Mouse (Mus musculus) heart, embryonic 14.5 days (tissue): ENCODE measurements around the gene Gamt. TPM values are rescaled to one million over a fixed set of nuclear protein-coding genes. Genes with fewer than 3 reads are reported as not detected.

Source experiments
- ATAC-seq: fragments of 200-750 bp; cut with Nextera tagmentation; 2 replicates; pipeline ENCODE4 v1.8.0; 2017; ENCODE audit warnings: low read depth, moderate TSS enrichment; ENCODE audit not compliant: insufficient number of reproducible peaks, insufficient read depth, low FRiP score
- H3K27ac ChIP-seq, 2 experiments: fragments of 200-500 bp in 1 of 2; fragments of 300-500 bp in 1 of 2; sonication (generic) in 1 of 2; replicated peaks in 1 of 2; 2 replicates each; pipeline ENCODE4 v1.5.1; 2012 to 2014; ENCODE audit warnings: low read depth in 2 of 2, low read length in 2 of 2, control low read depth in 1 of 2, mild to moderate bottlenecking in 1 of 2, mixed read lengths in 1 of 2; ENCODE audit not compliant: control insufficient read depth in 1 of 2, insufficient read depth in 1 of 2
- H3K27me3 ChIP-seq: fragments of 300-500 bp; sonication (generic); 2 replicates; pipeline ENCODE4 v1.6.1; 2014; ENCODE audit warnings: mild to moderate bottlenecking, low read length, control low read depth; ENCODE audit not compliant: control insufficient read depth, insufficient read depth
- H3K36me3 ChIP-seq: fragments of 300-500 bp; sonication (generic); 2 replicates; pipeline ENCODE4 v1.6.1; 2014; ENCODE audit warnings: mild to moderate bottlenecking, control low read depth, low read length, mixed read lengths; ENCODE audit not compliant: control insufficient read depth, insufficient read depth
- H3K4me1 ChIP-seq, 2 experiments: fragments of 200-500 bp in 1 of 2; fragments of 300-500 bp in 1 of 2; sonication (generic) in 1 of 2; 2 replicates each; pipeline ENCODE4 v1.6.1; 2012 to 2014; ENCODE audit warnings: low read length in 2 of 2, control low read depth in 1 of 2, mixed read lengths in 1 of 2; ENCODE audit not compliant: control insufficient read depth in 2 of 2, insufficient read depth in 2 of 2
- H3K4me2 ChIP-seq: fragments of 300-500 bp; sonication (generic); 2 replicates; pipeline ENCODE4 v1.6.1; 2014; ENCODE audit warnings: mild to moderate bottlenecking, low read length
- H3K4me3 ChIP-seq, 2 experiments: fragments of 200-500 bp in 1 of 2; fragments of 300-500 bp in 1 of 2; sonication (generic) in 1 of 2; 2 replicates each; pipeline ENCODE4 v1.5.1; 2012 to 2014; ENCODE audit warnings: low read length in 2 of 2, mild to moderate bottlenecking in 2 of 2, control low read depth in 1 of 2, low read depth in 1 of 2, moderate library complexity in 1 of 2; ENCODE audit not compliant: control insufficient read depth in 1 of 2, insufficient read depth in 1 of 2
- H3K9ac ChIP-seq: fragments of 300-500 bp; sonication (generic); 2 replicates; pipeline ENCODE4 v1.6.1; 2014; ENCODE audit warnings: mild to moderate bottlenecking, low read length
- H3K9me3 ChIP-seq: fragments of 300-500 bp; sonication (generic); 2 replicates; pipeline ENCODE4 v1.6.1; 2016; ENCODE audit warnings: low read length, control low read depth; ENCODE audit not compliant: control insufficient read depth
- WGBS: fragments of 180-500 bp; shearing (Covaris S2); extraction: QIAGEN DNeasy Blood & Tissue Kit; methylation state at CpG from one replicate; pipeline ENCODE4 v1.1.7; 2014; 5-methylcytosine and 5-hydroxymethylcytosine counted together
- polyA plus RNA-seq: library from polyadenylated mRNA; unstranded; fragments of >200 nt; fragmentation: Nextera tagmentation; extraction: Ambion mirVana; gene quantifications from 2 replicates; pipeline ENCODE4 v1.2.1, GENCODE M21; 2014

Gamt gene
- polyA plus RNA-seq, 1 experiment from 2014 or later, result 61.5 TPM

GRCm38 (mm10) chr10:80299824-80300223, 39.0 kb upstream of the Gamt start:
- ATAC-seq, result no peak
- no peak overlapping the region for H3K27ac ChIP-seq
- H3K4me1 ChIP-seq, result peaks cover 12 to 20% of the 10 kb centered on the region in 2 experiments; a peak in 2 of 4 replicates
- no peaks in the 10 kb centered on the region for H3K9me3 ChIP-seq
- H3K4me3 ChIP-seq, result no peak overlapping the region
- 51% methylated on average over 10 of the region's 10 CpGs for WGBS
- no peak overlapping the region for H3K4me2 ChIP-seq
- peaks cover 3% of the 10 kb centered on the region for H3K36me3 ChIP-seq
- H3K27me3 ChIP-seq, result peaks cover 81% of the 10 kb centered on the region
- no peak overlapping the region for H3K9ac ChIP-seq

- peaks cover 13 to 22% of the 10 kb centered on the region in 2 experiments; a peak in 2 of 4 replicates for H3K4me1 ChIP-seq
- no peak overlapping the region for H3K27ac ChIP-seq
- no peak overlapping the region for H3K9ac ChIP-seq
- H3K9me3 ChIP-seq, result no peaks in the 10 kb centered on the region
- no peak for ATAC-seq
- no peak overlapping the region; a peak in 1 of 4 replicates for H3K4me3 ChIP-seq
- 15% methylated on average over 15 of the region's 15 CpGs for WGBS
- H3K4me2 ChIP-seq, result no peak overlapping the region
- H3K36me3 ChIP-seq, result peaks cover 8% of the 10 kb centered on the region
- peaks cover 76% of the 10 kb centered on the region for H3K27me3 ChIP-seq
Observed at GRCm38 (mm10) chr10:80299301-80299700, 38.5 kb upstream of the Gamt start.

GRCm38 (mm10) chr10:80298571-80299281, 37.9 kb upstream of the Gamt start:
- Histone ChIP-seq H3K27me3 (peaks cover 70% of the 10 kb centered on the region), H3K36me3 (peaks cover 14% of the 10 kb centered on the region), H3K4me1 (peaks cover 15 to 27% of the 10 kb centered on the region in 2 experiments; a peak in 2 of 4 replicates), H3K4me3 (no peak overlapping the region; a peak in 1 of 4 replicates), H3K9ac (no peak overlapping the region), H3K9me3 (no peaks in the 10 kb centered on the region), H3K4me2 (no peak overlapping the region), H3K27ac (no peak overlapping the region)
- ATAC-seq, result no peak
- 4% methylated on average over 26 of the region's 26 CpGs for WGBS

- ATAC-seq, result no peak
- WGBS, result 56% methylated on average over 8 of the region's 8 CpGs
- H3K9ac ChIP-seq, result 0 out of 2 replicates have a peak overlapping the region, but pooled peaks have one; percentile 25
- H3K4me1 ChIP-seq, result peaks cover 18 to 34% of the 10 kb centered on the region in 2 experiments; a peak in 2 of 4 replicates
- H3K4me2 ChIP-seq, result no peak overlapping the region
- peaks cover 22% of the 10 kb centered on the region for H3K36me3 ChIP-seq
- no peaks in the 10 kb centered on the region for H3K9me3 ChIP-seq
- no peak overlapping the region for H3K4me3 ChIP-seq
- peaks cover 61% of the 10 kb centered on the region for H3K27me3 ChIP-seq
- H3K27ac ChIP-seq, result no peak overlapping the region
Observed at GRCm38 (mm10) chr10:80297526-80298133, 36.8 kb upstream of the Gamt start.

GRCm38 (mm10) chr10:80296824-80297223, 36.0 kb upstream of the Gamt start:
- no peaks in the 10 kb centered on the region for H3K9me3 ChIP-seq
- H3K36me3 ChIP-seq, result peaks cover 22% of the 10 kb centered on the region
- no peak overlapping the region for H3K9ac ChIP-seq
- no peak overlapping the region; the same call in 1 of the 2 replicates for H3K4me2 ChIP-seq
- H3K27me3 ChIP-seq, result peaks cover 54% of the 10 kb centered on the region
- ATAC-seq, result no peak
- no peak overlapping the region for H3K4me3 ChIP-seq
- H3K27ac ChIP-seq, result no peak overlapping the region
- peaks cover 14 to 26% of the 10 kb centered on the region in 2 experiments; a peak in 2 of 4 replicates for H3K4me1 ChIP-seq
- 79% methylated on average over 5 of the region's 5 CpGs for WGBS

- peak within 1 kb of the TSS; percentile 44 to 53 for H3K4me3 ChIP-seq
- peak within 1 kb of the TSS; percentile 65 for H3K9ac ChIP-seq
- WGBS, result 2% methylated on average over 26 of the region's 26 CpGs
- H3K27ac ChIP-seq, result 0 out of 4 replicates have a peak within 1 kb of the TSS, but pooled peaks of 1 of the 2 experiments have one; percentile 10
- peak within 1 kb of the TSS; percentile 85 for H3K4me2 ChIP-seq
- no peaks in the 10 kb centered on the region for H3K9me3 ChIP-seq
- H3K4me1 ChIP-seq, result peaks cover 14 to 26% of the 10 kb centered on the region in 2 experiments; a peak in 2 of 4 replicates
- ATAC-seq, result peak; percentile 20
- H3K27me3 ChIP-seq, result peaks cover 44% of the 10 kb centered on the region
- H3K36me3 ChIP-seq, result peaks cover 22% of the 10 kb centered on the region
Observed at GRCm38 (mm10) chr10:80295618-80296425, 35.0 kb upstream of the Gamt start, which contains the start of gene Apc2. Gene Apc2, plus strand, starts transcription at chr10:80295977.

- Histone ChIP-seq H3K36me3 (peaks cover 22% of the 10 kb centered on the region), H3K4me2 (no peak overlapping the region), H3K27me3 (peaks cover 34% of the 10 kb centered on the region), H3K4me1 (peaks cover 14 to 26% of the 10 kb centered on the region in 2 experiments; a peak in 2 of 4 replicates), H3K4me3 (no peak overlapping the region), H3K9ac (peak overlapping the region; percentile 65; the same call in 1 of the 2 replicates), H3K9me3 (no peaks in the 10 kb centered on the region), H3K27ac (no peak overlapping the region)
- no peak for ATAC-seq
- 51% methylated on average over 7 of the region's 7 CpGs for whole genome bisulfite sequencing
Observed at GRCm38 (mm10) chr10:80294788-80295303, 34.0 kb upstream of the Gamt start.
